Mouse (Mus musculus) limb, embryonic 15.5 days (tissue): Measurements from ENCODE around the gene Atp1a2. TPM values are rescaled to one million over a fixed set of nuclear protein-coding genes. Genes with fewer than 3 reads are reported as not detected.

Source experiments
- ATAC-seq: fragments of 200-750 bp; cut with Nextera tagmentation; 2 replicates; pipeline ENCODE4 v1.8.0; 2017; ENCODE audit warnings: low read depth, moderate TSS enrichment; ENCODE audit not compliant: insufficient number of reproducible peaks, low FRiP score, low TSS enrichment
- H3K27ac ChIP-seq: fragments of 300-500 bp; sonication (generic); 2 replicates; pipeline ENCODE4 v1.5.1; 2015; ENCODE audit warnings: moderate library complexity, mild to moderate bottlenecking, inconsistent platforms
- H3K27me3 ChIP-seq: fragments of 300-500 bp; sonication (generic); 2 replicates; pipeline ENCODE4 v1.6.1; 2015; ENCODE audit warnings: inconsistent platforms
- H3K36me3 ChIP-seq: fragments of 300-500 bp; sonication (generic); 2 replicates; pipeline ENCODE4 v1.6.1; 2015; ENCODE audit warnings: inconsistent platforms
- H3K4me1 ChIP-seq: fragments of 300-500 bp; sonication (generic); 2 replicates; pipeline ENCODE4 v1.6.1; 2015; ENCODE audit warnings: inconsistent platforms
- H3K4me2 ChIP-seq: fragments of 300-500 bp; sonication (generic); 2 replicates; pipeline ENCODE4 v1.6.1; 2015; ENCODE audit warnings: mild to moderate bottlenecking, inconsistent platforms
- H3K4me3 ChIP-seq: fragments of 300-500 bp; sonication (generic); 2 replicates; pipeline ENCODE4 v1.5.1; 2015; ENCODE audit warnings: mild to moderate bottlenecking, inconsistent platforms
- H3K9ac ChIP-seq: fragments of 300-500 bp; sonication (generic); 2 replicates; pipeline ENCODE4 v1.6.1; 2015; ENCODE audit warnings: inconsistent platforms
- H3K9me3 ChIP-seq: fragments of 300-500 bp; sonication (generic); 2 replicates; pipeline ENCODE4 v1.6.1; 2016; ENCODE audit warnings: inconsistent platforms
- WGBS: fragments of 180-500 bp; shearing (Covaris S2); methylation state at CpG from one replicate; pipeline ENCODE4 v1.1.7; 2015; 5-methylcytosine and 5-hydroxymethylcytosine counted together
- polyA plus RNA-seq: library from polyadenylated mRNA; unstranded; fragments of >200 nt; fragmentation: Nextera tagmentation; extraction: Ambion mirVana; gene quantifications from 2 replicates; pipeline ENCODE4 v1.2.1, GENCODE M21; 2015

The Atp1a2 gene
- 5.0 and 8.4 TPM in 2 replicates for polyA plus RNA-seq

- H3K27ac ChIP-seq: peak within 1 kb of the TSS; percentile 75
- peak within 1 kb of the TSS; percentile 22 for H3K4me3 ChIP-seq
- 0 out of 2 replicates have a peak, but pooled peaks have one; percentile 45 for ATAC-seq
- H3K9me3 ChIP-seq: no peaks in the 10 kb centered on the region
- 4% methylated on average over 16 of the region's 16 CpGs for WGBS
- H3K4me1 ChIP-seq: peaks cover 68% of the 10 kb centered on the region
- peak within 1 kb of the TSS; percentile 36 for H3K4me2 ChIP-seq
- H3K27me3 ChIP-seq: no peaks in the 10 kb centered on the region
- H3K9ac ChIP-seq: no peak within 1 kb of the TSS
- H3K36me3 ChIP-seq: no peaks in the 10 kb centered on the region
Observed at GRCm38 (mm10) chr1:172297611-172298537, at the start of gene Atp1a2. Atp1a2 (minus strand) TSS chr1:172298064.

DNA sequence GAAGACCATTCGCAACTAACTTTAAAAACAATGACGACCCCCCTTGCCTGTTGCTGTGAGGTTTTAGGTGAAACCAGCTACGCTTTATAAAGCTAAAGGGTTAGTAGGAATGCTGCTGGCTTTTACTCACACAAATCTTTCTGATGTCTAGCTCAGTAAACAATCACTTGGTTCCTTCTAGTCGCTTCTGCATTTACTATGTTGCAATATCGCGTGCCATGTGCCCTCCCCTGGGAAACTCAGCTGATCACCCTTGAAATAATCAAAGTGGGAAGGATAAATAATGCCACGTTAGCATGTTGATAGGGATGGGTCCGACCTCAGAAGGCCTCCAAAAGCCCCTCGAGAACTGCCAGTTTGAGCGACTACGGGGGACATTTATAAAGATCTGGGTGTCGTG, 49.5 kb upstream of the Atp1a2 start:
- H3K4me2 ChIP-seq: no peak overlapping the region
- H3K27ac ChIP-seq: no peak overlapping the region
- H3K27me3 ChIP-seq: peaks cover 24% of the 10 kb centered on the region
- WGBS: 87% methylated on average over 12 of the region's 12 CpGs
- ATAC-seq: no peak
- peaks cover 5% of the 10 kb centered on the region; the same call in 1 of the 2 replicates for H3K4me1 ChIP-seq
- no peak overlapping the region for H3K4me3 ChIP-seq
- H3K9me3 ChIP-seq: no peaks in the 10 kb centered on the region
- no peak overlapping the region for H3K9ac ChIP-seq
- H3K36me3 ChIP-seq: no peaks in the 10 kb centered on the region

GRCm38 (mm10) chr1:172346707-172347106, 48.8 kb upstream of the Atp1a2 start:
- H3K4me3 ChIP-seq: no peak overlapping the region
- no peaks in the 10 kb centered on the region for H3K9me3 ChIP-seq
- no peak overlapping the region for H3K27ac ChIP-seq
- no peak for ATAC-seq
- H3K36me3 ChIP-seq: no peaks in the 10 kb centered on the region
- H3K4me1 ChIP-seq: peaks cover 5% of the 10 kb centered on the region; the same call in 1 of the 2 replicates
- 71% methylated on average over 10 of the region's 10 CpGs for WGBS
- H3K27me3 ChIP-seq: peaks cover 31% of the 10 kb centered on the region
- no peak overlapping the region for H3K9ac ChIP-seq
- no peak overlapping the region for H3K4me2 ChIP-seq

DNA sequence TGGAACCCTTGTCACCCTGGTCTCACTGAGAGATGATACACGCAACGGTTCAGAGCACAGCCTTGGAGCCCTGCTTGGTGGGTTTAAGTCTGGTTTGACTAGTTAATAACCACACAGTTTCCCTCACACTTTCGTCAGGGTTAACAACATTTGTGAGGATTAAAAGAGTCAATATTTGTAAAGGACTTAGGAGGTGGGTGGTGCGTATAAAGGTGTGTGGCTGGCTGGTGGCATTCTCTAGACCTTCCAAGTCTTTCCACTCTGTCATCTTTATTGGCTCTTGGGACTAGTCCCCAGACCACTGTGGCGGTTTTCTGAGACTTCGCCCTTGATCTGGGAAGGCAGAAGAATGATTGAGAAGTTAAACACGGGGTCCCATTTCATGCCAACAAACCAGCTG, 47.0 kb upstream of the Atp1a2 start:
- 74% methylated on average over 7 of the region's 7 CpGs for WGBS
- Histone ChIP-seq H3K27ac (no peak overlapping the region), H3K4me3 (no peak overlapping the region), H3K27me3 (peaks cover 36% of the 10 kb centered on the region), H3K4me2 (no peak overlapping the region), H3K4me1 (peaks cover 10% of the 10 kb centered on the region), H3K9ac (no peak overlapping the region), H3K36me3 (no peaks in the 10 kb centered on the region), H3K9me3 (no peaks in the 10 kb centered on the region)
- ATAC-seq: no peak

DNA sequence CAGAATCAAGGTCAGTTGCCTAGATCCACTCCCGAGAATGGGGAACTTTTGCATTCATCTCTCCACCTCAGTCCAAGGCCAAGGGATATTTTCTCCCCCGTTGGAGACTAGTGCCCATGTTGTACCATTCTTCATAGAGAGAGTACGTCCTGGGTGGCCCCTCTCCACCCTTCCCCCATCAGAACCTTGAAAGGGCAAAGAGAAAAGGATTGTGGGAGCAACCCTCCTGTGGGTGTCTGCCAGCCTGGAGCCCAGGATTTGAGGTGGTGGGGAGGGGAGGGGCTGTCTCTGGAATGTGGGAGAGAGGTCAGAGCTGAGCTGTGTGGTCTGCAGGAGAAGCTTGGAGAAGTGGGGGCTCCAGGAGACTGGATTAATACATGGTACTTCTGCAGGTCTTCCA, 46.0 kb upstream of the Atp1a2 start:
- WGBS: 57% methylated on average over 3 of the region's 3 CpGs
- H3K27me3 ChIP-seq: peaks cover 36% of the 10 kb centered on the region
- H3K27ac ChIP-seq: no peak overlapping the region

DNA sequence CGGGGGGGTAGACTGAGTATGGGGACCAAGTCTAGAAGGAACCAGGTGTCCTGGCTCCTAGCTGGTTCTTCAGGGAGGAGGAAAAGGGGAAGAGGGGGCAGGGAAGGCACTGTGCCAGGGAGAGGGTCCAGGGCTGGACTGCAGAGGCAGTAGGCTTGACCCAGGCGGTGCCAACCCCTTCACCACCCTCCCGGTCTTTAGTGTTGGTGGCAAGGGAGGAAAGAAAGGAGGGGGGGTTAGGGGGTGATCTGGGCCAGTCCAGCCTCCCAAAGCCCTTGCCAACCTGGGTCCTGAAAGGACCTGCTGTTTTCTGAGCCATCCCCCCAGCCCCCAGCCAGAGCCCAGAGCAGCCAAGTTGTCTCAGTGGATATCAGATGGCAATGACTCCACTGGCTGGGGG, 44.9 kb upstream of the Atp1a2 start:
- Histone ChIP-seq H3K27ac (no peak overlapping the region), H3K9me3 (no peaks in the 10 kb centered on the region), H3K27me3 (peaks cover 45% of the 10 kb centered on the region), H3K4me2 (no peak overlapping the region), H3K36me3 (no peaks in the 10 kb centered on the region), H3K4me3 (no peak overlapping the region), H3K4me1 (peaks cover 10% of the 10 kb centered on the region), H3K9ac (no peak overlapping the region)
- 73% methylated on average over 3 of the region's 3 CpGs for WGBS
- ATAC-seq: no peak

More for the DNA sequence above, 46.0 kb upstream of the Atp1a2 start:
- no peak for ATAC-seq
- H3K4me3 ChIP-seq: no peak overlapping the region
- no peaks in the 10 kb centered on the region for H3K36me3 ChIP-seq
- no peaks in the 10 kb centered on the region for H3K9me3 ChIP-seq
- H3K4me1 ChIP-seq: peaks cover 10% of the 10 kb centered on the region
- no peak overlapping the region for H3K4me2 ChIP-seq
- no peak overlapping the region for H3K9ac ChIP-seq

- Histone ChIP-seq H3K4me2 (peak overlapping the region; percentile 67), H3K27me3 (peaks cover 45% of the 10 kb centered on the region), H3K27ac (no peak overlapping the region), H3K9ac (no peak overlapping the region; the same call in 1 of the 2 replicates), H3K4me1 (peaks cover 10% of the 10 kb centered on the region), H3K4me3 (peak overlapping the region; percentile 38), H3K36me3 (no peaks in the 10 kb centered on the region), H3K9me3 (no peaks in the 10 kb centered on the region)
- no peak for ATAC-seq
- 19% methylated on average over 10 of the region's 10 CpGs for WGBS
Observed at GRCm38 (mm10) chr1:172341386-172341785, 43.5 kb upstream of the Atp1a2 start.

GRCm38 (mm10) chr1:172340729-172341321, 43.0 kb upstream of the Atp1a2 start, which contains the start of gene Kcnj10:
Kcnj10 (plus strand) TSS chr1:172341210.
- Histone ChIP-seq H3K9ac (no peak within 1 kb of the TSS; the same call in 1 of the 2 replicates), H3K4me2 (peak within 1 kb of the TSS; percentile 67), H3K4me3 (peak within 1 kb of the TSS; percentile 38), H3K27me3 (peaks cover 45% of the 10 kb centered on the region), H3K27ac (no peak within 1 kb of the TSS), H3K36me3 (no peaks in the 10 kb centered on the region), H3K9me3 (no peaks in the 10 kb centered on the region), H3K4me1 (peaks cover 10% of the 10 kb centered on the region)
- ATAC-seq: peak; percentile 62; the same call in 1 of the 2 replicates
- 3% methylated on average over 37 of the region's 38 CpGs for WGBS

DNA sequence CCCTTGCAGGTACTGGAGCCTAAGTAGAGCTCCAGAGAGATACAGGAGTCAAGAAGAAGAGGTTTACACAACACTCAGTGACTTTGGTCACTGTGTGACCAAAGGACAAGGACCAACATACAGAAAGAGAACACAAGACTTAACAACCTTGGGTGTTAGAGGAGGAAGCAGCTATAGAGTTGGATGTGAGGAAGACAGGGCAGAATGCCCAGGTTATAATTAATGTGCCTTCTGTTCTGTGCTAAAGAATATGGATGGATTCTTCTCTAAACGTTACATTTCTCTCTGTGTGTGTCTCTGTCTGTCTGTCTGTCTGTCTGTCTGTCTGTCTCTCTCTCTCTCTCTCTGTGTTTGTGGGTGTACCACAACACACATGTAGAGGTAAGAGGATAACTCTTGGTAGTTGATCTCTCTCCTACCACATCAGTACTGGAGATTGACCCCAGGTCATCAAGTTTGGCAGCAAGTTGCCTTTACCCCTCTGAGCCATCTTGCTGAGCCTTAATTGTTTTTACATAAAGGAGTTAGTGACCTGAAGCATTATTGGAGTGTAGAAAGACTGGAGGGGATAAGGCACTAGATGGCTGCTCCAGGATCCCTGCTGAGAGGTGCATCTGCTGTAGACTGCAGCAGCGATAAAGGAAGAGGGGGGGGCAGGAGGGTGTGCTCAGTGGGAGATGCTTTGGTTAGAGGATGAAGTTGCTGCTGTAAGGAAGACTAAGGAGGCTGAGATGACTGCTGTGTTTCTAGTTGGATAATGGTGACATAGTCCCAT, 39.7 kb upstream of the Atp1a2 start:
- no peak for ATAC-seq
- H3K36me3 ChIP-seq: no peaks in the 10 kb centered on the region
- peaks cover 46% of the 10 kb centered on the region for H3K27me3 ChIP-seq
- H3K9ac ChIP-seq: no peak overlapping the region
- H3K9me3 ChIP-seq: no peaks in the 10 kb centered on the region
- no peak overlapping the region for H3K4me2 ChIP-seq
- H3K4me1 ChIP-seq: peaks cover 10% of the 10 kb centered on the region
- WGBS: 36% methylated on average over 2 of the region's 2 CpGs
- H3K4me3 ChIP-seq: no peak overlapping the region
- no peak overlapping the region for H3K27ac ChIP-seq

- Histone ChIP-seq H3K9ac (no peak overlapping the region), H3K4me3 (no peak overlapping the region), H3K4me1 (peaks cover 4% of the 10 kb centered on the region), H3K27me3 (peaks cover 36% of the 10 kb centered on the region), H3K9me3 (no peaks in the 10 kb centered on the region), H3K36me3 (no peaks in the 10 kb centered on the region), H3K4me2 (no peak overlapping the region), H3K27ac (no peak overlapping the region)
- no peak for ATAC-seq
- WGBS: 76% methylated on average over 15 of the region's 15 CpGs
Observed at GRCm38 (mm10) chr1:172335804-172336203, 37.9 kb upstream of the Atp1a2 start.

DNA sequence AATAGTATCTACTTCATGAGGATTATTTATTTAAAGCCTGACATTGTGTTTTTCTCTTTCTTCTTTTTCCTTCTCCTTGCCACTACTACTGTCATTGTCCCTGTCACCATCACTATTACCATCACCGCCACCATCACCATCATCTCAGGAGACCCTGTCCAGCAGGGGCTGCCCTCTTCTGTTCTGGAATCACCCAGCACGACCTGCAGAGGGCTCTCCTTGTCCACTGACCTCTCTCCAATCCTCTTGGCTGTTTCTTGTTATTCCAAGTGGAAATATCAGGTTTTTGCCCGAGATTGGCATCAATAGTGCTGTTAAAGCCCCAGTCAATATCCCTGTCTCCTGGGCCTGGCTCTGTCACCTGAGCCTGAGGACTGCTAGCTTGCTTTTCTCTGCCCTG, 35.6 kb upstream of the Atp1a2 start:
- Histone ChIP-seq H3K36me3 (no peaks in the 10 kb centered on the region), H3K9ac (no peak overlapping the region), H3K27ac (no peak overlapping the region), H3K4me3 (no peak overlapping the region), H3K27me3 (peaks cover 45% of the 10 kb centered on the region), H3K4me2 (no peak overlapping the region), H3K9me3 (no peaks in the 10 kb centered on the region), H3K4me1 (no peaks in the 10 kb centered on the region)
- ATAC-seq: no peak
- 25% methylated on average over 3 of the region's 3 CpGs for WGBS
